Mouse (Mus musculus) embryonic fibroblast, embryonic 13.5 days (primary cell): Measurements from ENCODE around the gene Gnl1. TPM values are rescaled to one million over a fixed set of nuclear protein-coding genes. Genes with fewer than 3 reads are reported as not detected.

Source experiments
- polyA plus RNA-seq: library from polyadenylated mRNA; stranded (reverse); fragments of >200 nt; gene quantifications from 2 replicates; pipeline ENCODE4 v1.2.4, GENCODE M21; 2011; ENCODE audit warnings: low read depth; ENCODE audit not compliant: missing spikeins, insufficient read length

The Gnl1 gene
- polyA plus RNA-seq, 1 experiment: 40.0 TPM

Other genes starting within 250 kb of the Gnl1 start
- gene Ier3, start 158.2 kb upstream of the Gnl1 start, polyA plus RNA-seq: 82.6 and 120 TPM in 2 replicates
- 66.3 and 78.7 TPM in 2 replicates for gene Flot1, start 156.6 kb upstream of the Gnl1 start, polyA plus RNA-seq
- gene Tubb5, start 141.5 kb upstream of the Gnl1 start, polyA plus RNA-seq: 856 and 947 TPM in 2 replicates
- gene Mdc1, start 138.3 kb upstream of the Gnl1 start, polyA plus RNA-seq: 30.4 and 31.8 TPM in 2 replicates
- 9.8 and 15.5 TPM in 2 replicates for gene Nrm, start 118.5 kb upstream of the Gnl1 start, polyA plus RNA-seq
- 92.1 and 115 TPM in 2 replicates for gene Ppp1r18, start 114.3 kb upstream of the Gnl1 start, polyA plus RNA-seq
- 40.5 and 41.1 TPM in 2 replicates for gene Dhx16, start 100.0 kb upstream of the Gnl1 start, polyA plus RNA-seq
- gene 2310061I04Rik, start 82.4 kb upstream of the Gnl1 start, polyA plus RNA-seq: 29.0 and 37.3 TPM in 2 replicates
- gene Atat1, start 69.8 kb upstream of the Gnl1 start, polyA plus RNA-seq: 31.8 and 34.7 TPM in 2 replicates
- 86.9 and 89.8 TPM in 2 replicates for gene Mrps18b, start 63.5 kb upstream of the Gnl1 start, polyA plus RNA-seq
- gene Ppp1r10, start 63.4 kb upstream of the Gnl1 start, polyA plus RNA-seq: 58.6 and 67.3 TPM in 2 replicates
- 90.7 and 95.8 TPM in 2 replicates for gene Abcf1, start 10.1 kb upstream of the Gnl1 start, polyA plus RNA-seq
- 30.8 and 31.4 TPM in 2 replicates for gene Prr3, start 385 bp downstream of the Gnl1 start, polyA plus RNA-seq
- gene H2-T24, start 40.7 kb downstream of the Gnl1 start, polyA plus RNA-seq: not detected in 2 replicates
- 15.8 and 21.7 TPM in 2 replicates for gene H2-T23, start 53.0 kb downstream of the Gnl1 start, polyA plus RNA-seq
- 50.4 and 54.1 TPM in 2 replicates for gene H2-T22, start 62.9 kb downstream of the Gnl1 start, polyA plus RNA-seq
- gene Gm6034, start 63.1 kb downstream of the Gnl1 start, polyA plus RNA-seq: not detected in 2 replicates
- gene Gm11127, start 78.5 kb downstream of the Gnl1 start, polyA plus RNA-seq: not detected in 2 replicates
- not detected in 2 replicates for gene Gm19684, start 141.8 kb downstream of the Gnl1 start, polyA plus RNA-seq
- not detected in 2 replicates for gene Gm7030, start 149.6 kb downstream of the Gnl1 start, polyA plus RNA-seq
- not detected in 2 replicates for gene Gm8909, start 188.7 kb downstream of the Gnl1 start, polyA plus RNA-seq
- not detected in 2 replicates for gene H2-T3, start 210.4 kb downstream of the Gnl1 start, polyA plus RNA-seq